ENCODE assay signal across 38 mouse cellular contexts in the genomic region with DNA sequence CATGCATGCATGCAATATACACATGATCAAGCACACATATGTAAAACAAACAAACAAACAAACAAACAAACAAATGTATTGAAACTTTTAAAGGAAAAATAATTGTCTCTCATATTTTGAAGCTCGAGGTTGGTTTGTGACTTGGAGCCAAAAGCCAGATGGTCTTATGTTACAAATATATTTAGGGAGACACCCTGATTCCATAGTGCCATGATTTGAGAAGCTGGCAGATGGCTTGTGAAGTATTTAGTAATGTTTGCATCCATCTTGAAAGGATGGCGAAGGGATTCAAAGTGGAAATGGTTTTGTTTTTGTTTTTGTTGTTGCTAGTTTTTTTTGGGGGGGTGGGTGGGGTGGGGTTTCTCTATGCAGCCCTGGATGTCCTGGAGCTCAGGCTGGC. TPM values are rescaled to one million over a fixed set of nuclear protein-coding genes. Genes with fewer than 3 reads are reported as not detected.
"Had no signal": no experiment of that assay in that cellular context is flagged by ENCODE, and none has a peak within 500 bp of the region (broad histone marks: within the 10 kb centered on the region; RNA-seq: fewer than 3 reads in every experiment).

No protein-coding gene starts in this region.

- H3K36me3 ChIP-seq: hindbrain, embryonic 10.5 days; hindbrain, embryonic 12.5 days; intestine, embryonic 15.5 days; limb, embryonic 13.5 days; limb, embryonic 15.5 days; liver, embryonic 12.5 days had no signal

- H3K27me3 ChIP-seq: hindbrain, embryonic 12.5 days; intestine, embryonic 15.5 days; limb, embryonic 13.5 days; limb, embryonic 15.5 days; liver, embryonic 12.5 days had no signal

- H3K27ac ChIP-seq: gastrocnemius, adult 2 months; heart, adult 2 months; hindbrain, embryonic 10.5 days; hindbrain, embryonic 12.5 days; hindbrain, embryonic 14.5 days; intestine, embryonic 15.5 days; limb, embryonic 13.5 days; limb, embryonic 15.5 days; liver, embryonic 12.5 days; liver, embryonic 14.5 days had no signal

- H3K9me3 ChIP-seq: hindbrain, embryonic 10.5 days; hindbrain, embryonic 12.5 days; intestine, embryonic 15.5 days; limb, embryonic 13.5 days; limb, embryonic 15.5 days; liver, embryonic 12.5 days had no signal

- H3K4me3 ChIP-seq: gastrocnemius, adult 2 months; heart, adult 2 months; hindbrain, embryonic 10.5 days; hindbrain, embryonic 12.5 days; intestine, embryonic 15.5 days; limb, embryonic 13.5 days; limb, embryonic 15.5 days; liver, embryonic 12.5 days had no signal

- H3K4me2 ChIP-seq: heart, embryonic 11.5 days; hindbrain, embryonic 12.5 days; hindbrain, embryonic 14.5 days; intestine, embryonic 15.5 days; limb, embryonic 13.5 days; limb, embryonic 15.5 days; liver, embryonic 12.5 days had no signal

- ATAC-seq: hindbrain, embryonic 16.5 days; inflammation-experienced regulatory T-cells, adult 6 months; intestine, embryonic 15.5 days; intestine, postnatal 0 days; liver, embryonic 12.5 days had no signal

- H3K4me1 ChIP-seq: hindbrain, embryonic 10.5 days; hindbrain, embryonic 12.5 days; intestine, embryonic 15.5 days; limb, embryonic 13.5 days; limb, embryonic 15.5 days; liver, embryonic 12.5 days had no signal

- H3K9ac ChIP-seq: hindbrain, embryonic 12.5 days; hindbrain, embryonic 14.5 days; intestine, embryonic 15.5 days; limb, embryonic 13.5 days; limb, embryonic 15.5 days; liver, embryonic 12.5 days; liver, embryonic 14.5 days had no signal

- DNase-seq: gastrocnemius, adult 2 months; gastrocnemius, postnatal 10 days; gastrocnemius, postnatal 25 days; heart, adult 2 months; heart, postnatal 10 days; heart, postnatal 4 days; kidney, adult 18-20 months; kidney, adult 8-10 months; kidney, postnatal 10 days; kidney, postnatal 36 days; layer of hippocampus, adult 9-11 months; layer of hippocampus, postnatal 36 days; left cerebral cortex, postnatal 4 days had no signal

RNA-seq across cellular contexts. Expression of a gene that starts 10.7 kb away (rescaled TPM):
- total RNA-seq: granulocyte monocyte progenitor cell, adult 5-6 weeks; left cerebral cortex, postnatal 25 days; liver, adult 2 months had no signal
- polyA plus RNA-seq: heart, embryonic 11.5 days; hindbrain, embryonic 10.5 days; hindbrain, embryonic 12.5 days; hindbrain, embryonic 14.5 days; hindbrain, embryonic 16.5 days; kidney, embryonic 14.5 days; kidney, embryonic 16.5 days; limb, embryonic 11.5 days; limb, embryonic 13.5 days; limb, embryonic 15.5 days; liver, adult 2 months; liver, embryonic 12.5 days; liver, embryonic 14.5 days; liver, embryonic 16.5 days had no signal

RNA-seq across cellular contexts. Expression of a gene that starts 19.2 kb away (rescaled TPM):
- total RNA-seq: gastrocnemius, adult 2 months; gastrocnemius, postnatal 10 days; gastrocnemius, postnatal 25 days; gastrocnemius, postnatal 4 days; granulocyte monocyte progenitor cell, adult 5-6 weeks; heart, adult 2 months; heart, postnatal 10 days; heart, postnatal 25 days; heart, postnatal 4 days; liver, adult 2 months had no signal
- polyA plus RNA-seq: heart, adult 2 months; heart, embryonic 11.5 days; heart, embryonic 14.5 days; heart, embryonic 16.5 days; hindbrain, embryonic 10.5 days; hindbrain, embryonic 12.5 days; intestine, embryonic 15.5 days; intestine, postnatal 0 days; kidney, embryonic 14.5 days; kidney, embryonic 16.5 days; large intestine, adult 2 months; limb, embryonic 11.5 days; limb, embryonic 13.5 days; limb, embryonic 15.5 days; liver, adult 2 months; liver, embryonic 12.5 days; liver, embryonic 14.5 days; liver, embryonic 16.5 days had no signal

RNA-seq across cellular contexts. Expression of a gene that starts 51.3 kb away (rescaled TPM):
- total RNA-seq: gastrocnemius, adult 2 months; gastrocnemius, postnatal 10 days; gastrocnemius, postnatal 4 days; granulocyte monocyte progenitor cell, adult 5-6 weeks; heart, adult 2 months; heart, postnatal 10 days; heart, postnatal 25 days; heart, postnatal 4 days; layer of hippocampus, postnatal 14 days; layer of hippocampus, postnatal 36 days had no signal
- polyA plus RNA-seq: hindbrain, embryonic 14.5 days; hindbrain, embryonic 16.5 days; kidney, embryonic 14.5 days; kidney, embryonic 16.5 days; limb, embryonic 11.5 days; liver, adult 2 months; liver, embryonic 12.5 days; liver, embryonic 16.5 days had no signal
